Mouse (Mus musculus) stomach, postnatal 0 days (tissue): ENCODE measurements around the gene Enkd1.

Source experiments
- CTCF ChIP-seq: IDR thresholded peaks from 2 replicates; pipeline ENCODE4 v1.5.1; 2016; ENCODE audit warnings: antibody characterized with exemption, low read depth, mild to moderate bottlenecking, moderate library complexity
- EP300 ChIP-seq: optimal IDR thresholded peaks from 2 replicates; pipeline ENCODE3; 2016; ENCODE audit warnings: antibody characterized with exemption

GRCm38 (mm10) chr8:105700566-105700965 lies 7.4 kb downstream of the Enkd1 start:
- no peak for TF ChIP-seq CTCF
- no peak for TF ChIP-seq EP300
